Mouse (Mus musculus): ENCODE measurements around the gene Dynlt1c.
A peak's percentile ranks its signal among the peaks of the same experiment; 100 is the strongest.
"Not testable (repeated sequence)": the region's sequence is repeated elsewhere in the genome, so short reads cannot be mapped to it uniquely, and the experiment has no call there.

Dynlt1c gene

GRCm38 (mm10) chr17:6655087-6655511 lies 53.6 kb downstream of the Dynlt1c start:
- not testable (repeated sequence) for DNase-seq (ENCODE audit: low spot score)

GRCm38 (mm10) chr17:6655567-6656281 lies 54.3 kb downstream of the Dynlt1c start, which contains the start of gene Dynlt1f:
Gene Dynlt1f (minus strand): TSS chr17:6655900.
- peak; percentile 58 for DNase-seq (ENCODE audit: low spot score)

- not testable (repeated sequence) for DNase-seq (ENCODE audit: low spot score)
Observed at GRCm38 (mm10) chr17:6656471-6656870, 55.0 kb downstream of the Dynlt1c start.

GRCm38 (mm10) chr17:6658801-6659200 lies 57.3 kb downstream of the Dynlt1c start, which contains the start of gene Sytl3:
Gene Sytl3 (plus strand): TSS chr17:6659093.
- not testable (repeated sequence) for DNase-seq (ENCODE audit: low spot score)

Measured in ovary, postnatal 10 days (tissue).